Mouse (Mus musculus) thymus, adult 2 months (tissue): ENCODE results near the gene Cxcl10.

Experiments used
- CTCF ChIP-seq: fragments of 200-500 bp; IDR thresholded peaks from 2 replicates; pipeline ENCODE4 v1.5.1; 2012; ENCODE audit warnings: mild to moderate bottlenecking, control low read depth, low read length, moderate library complexity, borderline replicate concordance; ENCODE audit not compliant: control insufficient read depth, poor library complexity, insufficient read depth; ENCODE audit errors: extremely low read depth
- POLR2A ChIP-seq: fragments of 200-500 bp; IDR thresholded peaks from 2 replicates; pipeline ENCODE4 v1.6.1; 2012; ENCODE audit warnings: mild to moderate bottlenecking, low read length, control low read depth, moderate library complexity; ENCODE audit not compliant: control insufficient read depth, poor library complexity, insufficient read depth; ENCODE audit errors: extremely low read depth

GRCm38 (mm10) chr5:92313776-92314175, 34.9 kb downstream of the Cxcl10 start:
- TF ChIP-seq POLR2A (no peak), CTCF (no peak)
